Comparison of ENCODE assay signal across 9 mouse cellular contexts in genomic region chr6:125137002-125137671, GRCm38 (mm10). TPM values are rescaled to one million over a fixed set of nuclear protein-coding genes. Genes with fewer than 3 reads are reported as not detected.
A peak's percentile ranks its signal among the peaks of the same experiment; 100 is the strongest.
DNase-seq lines count a peak whose midpoint lies in the region; TF ChIP-seq lines count a peak whose summit lies in the region.
"Had no signal": no experiment of that assay in that cellular context is flagged by ENCODE, and none has a peak within 500 bp of the region (broad histone marks: within the 10 kb centered on the region; RNA-seq: fewer than 3 reads in every experiment).

No protein-coding gene starts in this region.

- TF ChIP-seq POLR2A in embryonic fibroblast, embryonic 13.5 days (IDR thresholded peaks at IDR 0.05; ENCODE audit: low read depth, low read length) = no peak

- no peak overlapping the region for H3K4me3 ChIP-seq in left cerebral cortex, adult 2 months
- peak overlapping the region; percentile 37; the same call in 1 of the 2 replicates for H3K4me3 ChIP-seq in E14TG2a.4 (replicated peaks; ENCODE audit: low read length)
- H3K4me3 ChIP-seq in embryonic fibroblast, embryonic 13.5 days (ENCODE audit: insufficient read depth, low read length) = no peak overlapping the region
- H3K4me3 ChIP-seq: megakaryocyte, embryonic 14.5 days had no signal

- peak; percentile 69 for TF ChIP-seq CTCF in left cerebral cortex, adult 2 months (IDR thresholded peaks at IDR 0.05)
- peak; percentile 47 for TF ChIP-seq CTCF in E14TG2a.4 (conservative IDR thresholded peaks at IDR 0.05; ENCODE audit: low read length)
- TF ChIP-seq CTCF in embryonic fibroblast, embryonic 13.5 days (IDR thresholded peaks at IDR 0.05; ENCODE audit: borderline replicate concordance, insufficient read depth, low read length) = 0 out of 2 replicates have a peak, but pooled peaks have one; percentile 18

- peak; percentile 34 to 48 for DNase-seq in cerebellum, postnatal 36 days
- DNase-seq in cerebellum, adult 11-12 months = no peak
- DNase-seq in left cerebral cortex, adult 2 months (ENCODE audit: extremely low spot score in 1 of 2, low spot score in 2 of 2) = peak in 1 of 2 experiments; percentile 36
- no peak for DNase-seq in left cerebral cortex, postnatal 4 days
- DNase-seq in natural killer cell, adult 2 months (ENCODE audit: low spot score in 2 of 2) = peak; percentile 16 to 42
- no peak for DNase-seq in urinary bladder, postnatal 36 days (ENCODE audit: low spot score in 2 of 2)

- H3K4me1 ChIP-seq in E14TG2a.4 (replicated peaks; ENCODE audit: low read depth, low read length) = peaks cover 95% of the 10 kb centered on the region
- H3K4me1 ChIP-seq in embryonic fibroblast, embryonic 13.5 days (ENCODE audit: control insufficient read depth, insufficient read depth, low read length) = peaks cover 5% of the 10 kb centered on the region

- no peaks in the 10 kb centered on the region for H3K9me3 ChIP-seq in E14TG2a.4 (ENCODE audit: low read length)
- H3K9me3 ChIP-seq: megakaryocyte, embryonic 14.5 days had no signal

- H3K36me3 ChIP-seq in E14TG2a.4 (ENCODE audit: insufficient read depth, low read length) = peaks cover 99% of the 10 kb centered on the region

- H3K27me3 ChIP-seq in E14TG2a.4 (ENCODE audit: insufficient read depth, low read length) = no peaks in the 10 kb centered on the region
- H3K27me3 ChIP-seq: megakaryocyte, embryonic 14.5 days had no signal

- peak overlapping the region; percentile 36; the same call in 1 of the 2 replicates for H3K27ac ChIP-seq in left cerebral cortex, adult 2 months
- no peak overlapping the region for H3K27ac ChIP-seq in embryonic fibroblast, embryonic 13.5 days (ENCODE audit: insufficient read depth, low read length)

- intact Hi-C loops in left cerebral cortex, adult 2 months (cut with DNase I) = no loop called here
- intact Hi-C loops in left cerebral cortex, postnatal 4 days (cut with DNase I) = no loop called here

RNA-seq across cellular contexts. Expression of gene Nop2, which starts 5.4 kb away (rescaled TPM):
- 10 to 100 TPM; 28.1 to 32.1 TPM for total RNA-seq in left cerebral cortex, adult 2 months (2021)
- 10 to 100 TPM; 43.0 to 44.5 TPM for total RNA-seq in left cerebral cortex, postnatal 4 days (2021)
- 35.9 and 41.6 TPM in 2 replicates for polyA plus RNA-seq in embryonic fibroblast, embryonic 13.5 days (2011; ENCODE audit: insufficient read length, low read depth, missing spikeins)

RNA-seq across cellular contexts. Expression of gene Iffo1, which starts 7.9 kb away (rescaled TPM):
- total RNA-seq in left cerebral cortex, adult 2 months (2021) = 10 to 100 TPM; 64.6 to 67.1 TPM
- total RNA-seq in left cerebral cortex, postnatal 4 days (2021) = 10 to 100 TPM; 27.0 to 28.3 TPM
- polyA plus RNA-seq in embryonic fibroblast, embryonic 13.5 days (2011; ENCODE audit: insufficient read length, low read depth, missing spikeins) = 10.4 and 12.0 TPM in 2 replicates

RNA-seq across cellular contexts. Expression of gene Gapdh, which starts 29.1 kb away (rescaled TPM):
- 1,000 to 10,000 TPM; 2,312 to 2,314 TPM for total RNA-seq in left cerebral cortex, adult 2 months (2021)
- total RNA-seq in left cerebral cortex, postnatal 4 days (2021) = 1,000 to 10,000 TPM; 1,244 to 1,314 TPM
- 571 and 859 TPM in 2 replicates for polyA plus RNA-seq in embryonic fibroblast, embryonic 13.5 days (2011; ENCODE audit: insufficient read length, low read depth, missing spikeins)

RNA-seq across cellular contexts. Expression of gene Chd4, which starts 41.4 kb away (rescaled TPM):
- total RNA-seq in left cerebral cortex, adult 2 months (2021) = 100 to 1,000 TPM; 166 to 171 TPM
- 100 to 1,000 TPM; 173 to 175 TPM for total RNA-seq in left cerebral cortex, postnatal 4 days (2021)
- 156 and 178 TPM in 2 replicates for polyA plus RNA-seq in embryonic fibroblast, embryonic 13.5 days (2011; ENCODE audit: insufficient read length, low read depth, missing spikeins)

RNA-seq across cellular contexts. Expression of gene Ncapd2, which starts 54.4 kb away (rescaled TPM):
- 10 to 100 TPM; 22.6 to 23.4 TPM for total RNA-seq in left cerebral cortex, adult 2 months (2021)
- total RNA-seq in left cerebral cortex, postnatal 4 days (2021) = 10 to 100 TPM; 44.9 to 51.4 TPM
- polyA plus RNA-seq in embryonic fibroblast, embryonic 13.5 days (2011; ENCODE audit: insufficient read length, low read depth, missing spikeins) = 75.8 and 137 TPM in 2 replicates

Comparison
In these comparisons a context has a peak if more than half of its experiments do, and no peak if none do; other contexts are left out.
1. DNase-seq: peak in cerebellum, postnatal 36 days (2 of 2) and natural killer cell, adult 2 months (2 of 2); none in cerebellum, adult 11-12 months (single experiment), left cerebral cortex, postnatal 4 days (single experiment) and urinary bladder, postnatal 36 days (0 of 2).
2. CTCF ChIP-seq: peak in every context shown above with its lines; median percentile 69 in left cerebral cortex, adult 2 months; 47 in E14TG2a.4; 18 in embryonic fibroblast, embryonic 13.5 days.